Mouse (Mus musculus) cerebellum, adult 18-20 months (tissue): ENCODE data around the gene Pde7b.
A peak's percentile ranks its signal among the peaks of the same experiment; 100 is the strongest.

Experiments
- DNase-seq, 2 experiments: peaks; one replicate each; pipeline ENCODE4 v3.0.0; 2021

Gene Pde7b

DNA sequence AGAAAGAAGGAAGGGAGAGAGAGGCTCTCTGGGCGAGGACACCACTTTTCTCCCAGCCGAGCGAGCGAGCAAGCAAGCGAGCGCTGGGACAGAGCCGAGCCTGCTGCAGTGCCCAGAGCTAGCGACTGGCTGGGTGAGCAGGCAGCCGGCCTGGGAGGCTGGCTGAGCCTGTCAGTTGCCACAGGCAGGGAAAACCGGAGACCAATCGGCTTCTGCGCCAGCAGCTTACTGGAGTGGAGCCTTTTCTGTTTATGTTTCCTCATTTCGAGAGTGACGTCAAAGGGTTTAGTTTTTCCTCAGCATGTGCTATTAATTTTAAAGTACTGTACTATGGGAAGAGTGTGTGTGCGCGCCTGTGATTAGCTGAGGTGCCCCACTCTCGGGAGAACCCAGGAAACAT, at the start of gene Pde7b:
TSS of gene Pde7b (minus strand) at position 173 of the 400 bp plus-strand sequence.
- DNase-seq = peak; percentile 38 to 45

DNA sequence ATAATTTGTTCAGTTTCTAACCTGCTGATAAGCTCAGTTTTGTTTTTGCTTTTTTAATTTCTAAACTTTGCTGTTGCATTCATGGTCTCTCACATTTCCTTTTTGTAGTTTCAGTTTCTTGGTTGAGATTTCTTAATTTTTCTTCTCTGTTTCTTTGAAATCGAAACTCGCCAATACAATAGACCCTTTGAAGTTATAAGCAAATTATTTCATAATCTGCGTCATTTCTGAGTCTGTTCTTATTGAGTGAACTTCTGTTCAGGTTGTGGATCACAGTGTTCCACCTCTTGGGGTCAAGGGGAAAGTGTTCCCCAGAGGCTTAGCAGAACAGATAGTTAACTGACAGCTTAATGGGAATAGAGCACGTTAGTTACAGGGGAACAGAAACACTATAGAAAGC, 47.2 kb upstream of the Pde7b start:
- DNase-seq = no peak

DNA sequence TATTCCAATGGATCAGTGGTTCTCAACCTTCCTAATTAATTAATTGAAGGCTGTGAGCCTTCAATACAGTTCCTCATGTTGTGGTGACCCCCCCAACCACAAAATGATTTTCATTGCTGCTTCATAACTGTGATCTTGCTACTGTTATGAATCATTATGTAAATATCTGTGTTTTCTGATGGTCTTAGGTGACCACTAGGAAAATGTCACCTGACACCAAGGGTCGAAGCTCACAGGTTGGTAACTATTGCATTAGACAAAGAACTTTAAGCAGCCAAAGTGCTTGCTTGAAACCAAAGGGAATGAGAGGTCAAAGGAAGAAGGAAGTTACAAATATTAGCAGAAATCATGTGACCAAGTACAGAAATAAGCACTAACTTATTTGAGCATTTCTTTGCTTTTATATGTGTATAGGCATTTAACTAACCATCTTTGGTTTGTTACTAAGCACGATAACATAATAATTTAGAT, 45.6 kb upstream of the Pde7b start:
- no peak for DNase-seq

DNA sequence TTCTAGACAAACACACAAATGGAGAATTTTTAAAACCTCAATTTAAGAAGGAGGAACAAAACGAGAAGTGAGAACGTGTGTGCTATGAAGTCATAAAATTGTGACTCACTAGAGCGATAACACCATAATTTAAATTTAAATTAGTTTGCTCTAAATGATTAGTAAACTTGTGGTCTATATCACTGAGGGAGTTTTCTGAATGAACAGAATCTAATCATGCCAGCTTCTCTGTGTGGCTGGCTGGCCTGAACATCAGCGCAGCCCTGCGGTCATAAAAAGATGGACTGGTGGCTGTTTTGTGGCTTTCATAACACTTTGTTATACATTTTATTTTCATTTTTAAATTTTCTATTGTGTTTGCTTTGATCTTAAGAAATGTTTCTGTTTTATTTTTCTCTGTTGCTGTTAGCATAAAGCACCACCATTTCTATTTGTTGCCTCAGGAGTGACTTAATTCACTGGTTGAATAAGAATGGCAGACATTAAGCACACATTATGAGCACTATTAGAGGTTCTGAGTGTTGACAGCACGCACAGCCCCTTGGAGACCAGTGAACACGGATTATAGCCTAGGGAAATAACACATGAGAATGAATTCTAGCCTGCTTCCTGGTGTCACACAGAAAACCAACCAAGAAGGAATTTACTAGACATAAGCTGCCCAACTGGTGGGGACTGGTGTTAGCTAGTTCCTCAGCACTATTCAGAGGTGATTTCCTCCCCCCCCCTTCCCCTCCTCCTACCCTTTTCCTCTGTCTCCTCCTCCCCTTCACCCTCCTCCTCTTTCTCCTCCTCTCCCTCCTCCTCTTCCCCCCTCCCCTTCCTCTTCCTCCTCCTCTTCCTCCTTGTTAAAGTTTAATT, 44.9 kb upstream of the Pde7b start:
- DNase-seq = no peak

DNA sequence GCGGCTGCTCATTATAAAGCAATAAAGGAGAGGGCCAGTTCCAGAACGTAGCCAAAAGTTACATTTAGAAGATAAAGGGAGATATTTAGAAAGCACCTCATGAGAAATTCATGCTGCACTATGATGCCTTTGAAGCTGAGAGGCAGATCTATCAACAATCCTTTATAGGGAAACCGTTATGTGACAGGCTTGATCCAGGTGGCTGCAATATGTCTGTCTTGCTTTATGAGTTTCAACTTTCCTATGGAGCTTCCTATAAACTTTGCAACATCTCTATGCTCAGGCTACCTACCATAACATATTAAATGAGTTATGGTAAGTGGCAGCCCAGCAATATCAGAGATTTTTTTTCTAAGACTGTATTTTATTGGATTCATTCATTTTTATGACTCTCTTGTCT, 39.5 kb upstream of the Pde7b start:
- no peak for DNase-seq

DNA sequence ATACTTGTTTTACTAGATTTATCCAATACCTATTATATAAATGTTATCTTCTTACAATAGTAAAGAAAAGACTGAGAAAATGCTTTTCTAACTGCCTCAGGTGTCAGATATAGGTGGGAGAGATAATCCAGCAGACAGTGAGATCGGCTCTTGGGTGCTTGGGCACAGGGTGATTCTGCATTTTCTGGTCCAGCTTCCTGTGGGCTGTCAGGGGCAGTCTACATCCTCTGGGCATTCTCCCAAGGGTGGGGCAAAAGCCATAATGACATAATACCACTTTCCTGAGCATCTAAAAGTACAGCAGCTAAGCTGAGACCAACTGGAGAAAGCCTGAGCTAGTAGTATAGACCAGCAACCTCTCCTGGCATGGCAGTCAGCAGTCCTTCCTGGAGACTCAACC, 34.1 kb upstream of the Pde7b start:
- DNase-seq = no peak

DNA sequence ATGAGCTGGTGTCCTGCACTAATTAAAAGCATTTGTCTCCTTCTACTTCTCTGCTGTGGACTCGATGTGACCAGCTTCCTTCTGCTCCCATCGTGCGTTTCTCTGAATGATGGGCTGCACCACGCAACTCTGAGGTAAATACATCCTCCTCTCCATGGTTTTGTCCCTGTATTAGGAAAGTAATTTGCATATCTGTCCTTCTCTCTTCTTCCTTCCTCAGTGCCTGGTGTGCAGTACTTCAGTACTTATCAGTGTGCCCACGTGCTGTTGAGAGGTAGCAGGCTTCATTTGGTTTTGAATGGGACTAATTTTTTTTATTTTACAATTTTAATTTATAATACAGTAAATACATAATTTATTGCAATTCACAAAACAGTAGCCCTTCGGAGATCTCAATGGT, 33.4 kb upstream of the Pde7b start:
- no peak for DNase-seq

DNA sequence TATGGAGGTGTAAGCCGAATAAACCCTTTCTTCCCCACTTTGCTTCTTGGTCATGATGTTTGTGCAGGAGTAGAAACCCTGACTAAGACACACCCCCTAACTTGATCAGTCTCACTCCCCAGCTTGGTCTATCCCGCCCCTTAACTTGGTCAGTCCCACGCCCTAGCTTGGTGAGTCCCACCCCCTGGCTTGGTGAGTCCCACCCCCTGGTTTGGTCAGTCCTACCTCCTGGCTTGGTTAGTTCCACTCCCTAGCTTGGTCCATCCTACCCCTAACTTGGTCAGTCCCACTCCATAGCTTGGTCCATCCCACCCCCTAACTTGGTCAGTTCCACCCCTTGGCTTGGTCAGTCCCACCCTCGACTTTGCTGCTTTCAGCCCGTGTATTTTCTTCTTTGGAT, 31.3 kb upstream of the Pde7b start:
- DNase-seq = no peak

DNA sequence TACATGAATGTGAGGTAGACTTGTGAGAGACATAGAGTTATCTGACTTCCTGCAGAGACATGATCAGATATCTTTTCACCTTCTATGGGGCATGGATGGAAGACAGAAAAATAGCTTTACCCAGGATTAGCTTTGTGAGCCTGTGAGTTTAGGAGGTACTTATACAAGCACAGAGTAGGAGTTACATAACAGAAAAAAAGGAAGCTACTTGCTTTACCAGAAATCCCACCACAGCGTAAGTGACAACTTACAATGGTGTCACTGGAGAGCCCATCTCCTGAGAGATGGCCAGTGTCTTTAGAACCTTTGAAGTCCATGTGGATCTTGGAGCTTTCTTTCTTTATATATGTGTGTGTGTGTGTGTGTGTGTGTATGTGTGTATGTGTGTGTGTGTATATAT, 28.0 kb upstream of the Pde7b start:
- no peak for DNase-seq

DNA sequence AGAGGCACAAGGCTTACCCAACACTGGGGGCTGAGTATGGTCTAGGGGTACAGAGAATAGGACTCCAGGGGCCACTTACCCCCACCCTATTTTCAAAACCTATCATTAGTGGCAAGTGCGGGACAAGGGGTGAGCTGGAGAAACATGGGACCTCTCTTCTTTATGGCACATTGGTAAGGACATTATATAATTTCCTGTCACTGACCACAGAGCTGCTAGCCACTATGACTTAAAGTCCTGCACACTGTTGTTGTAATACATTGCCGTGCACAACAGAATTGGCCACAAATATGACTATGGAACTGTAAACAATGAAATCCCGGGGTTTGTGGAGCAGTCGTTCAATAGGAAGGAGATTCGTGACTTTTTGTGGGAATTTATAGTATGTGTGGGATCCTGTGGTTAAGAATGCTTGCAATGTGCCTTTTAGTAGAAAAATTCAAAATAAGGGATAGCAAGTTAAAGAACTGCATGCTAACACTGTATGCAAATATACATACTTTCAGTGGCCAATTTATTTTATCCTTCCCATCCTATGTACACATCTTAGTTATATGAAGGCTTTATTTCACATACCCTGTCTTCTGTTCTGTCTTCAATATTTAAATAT, 25.9 kb upstream of the Pde7b start:
- DNase-seq = no peak

DNA sequence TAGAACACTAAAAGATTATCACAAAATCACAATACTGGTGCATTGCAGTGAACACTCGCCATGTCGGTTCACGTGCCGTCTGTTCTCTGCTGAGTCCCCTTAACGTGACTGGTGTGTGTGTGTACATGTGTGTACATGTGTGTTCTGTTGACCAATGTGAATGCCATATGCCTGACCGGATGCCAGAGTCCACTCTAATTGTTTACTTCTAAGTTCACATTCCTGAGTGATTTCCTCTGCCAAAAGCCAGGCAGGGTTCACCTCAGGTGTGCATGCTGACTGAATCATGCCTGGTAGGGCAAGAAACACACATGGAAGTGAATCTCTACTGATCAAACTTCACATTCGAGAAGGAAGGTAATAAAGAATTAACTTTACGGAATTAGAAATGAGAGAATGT, 24.1 kb upstream of the Pde7b start:
- no peak for DNase-seq

DNA sequence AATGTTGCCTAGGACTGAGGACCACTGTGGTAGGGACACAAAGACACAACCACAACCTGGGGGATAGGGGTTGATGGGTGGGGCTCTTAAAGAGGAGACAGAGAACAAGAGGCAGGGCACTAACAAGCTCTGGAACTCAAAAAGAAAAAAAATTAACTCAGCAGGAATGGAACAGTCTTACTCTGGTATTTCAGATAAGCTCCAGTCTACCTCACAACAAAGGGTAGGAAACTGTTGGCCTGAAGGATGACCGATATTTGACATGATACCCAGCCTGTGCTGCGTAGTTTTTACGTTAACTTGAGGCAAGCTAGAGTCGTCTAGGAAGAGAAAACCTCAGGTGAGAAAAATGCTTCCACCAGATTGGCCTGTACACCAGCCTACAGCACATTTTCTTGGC, 22.4 kb upstream of the Pde7b start:
- no peak for DNase-seq

DNA sequence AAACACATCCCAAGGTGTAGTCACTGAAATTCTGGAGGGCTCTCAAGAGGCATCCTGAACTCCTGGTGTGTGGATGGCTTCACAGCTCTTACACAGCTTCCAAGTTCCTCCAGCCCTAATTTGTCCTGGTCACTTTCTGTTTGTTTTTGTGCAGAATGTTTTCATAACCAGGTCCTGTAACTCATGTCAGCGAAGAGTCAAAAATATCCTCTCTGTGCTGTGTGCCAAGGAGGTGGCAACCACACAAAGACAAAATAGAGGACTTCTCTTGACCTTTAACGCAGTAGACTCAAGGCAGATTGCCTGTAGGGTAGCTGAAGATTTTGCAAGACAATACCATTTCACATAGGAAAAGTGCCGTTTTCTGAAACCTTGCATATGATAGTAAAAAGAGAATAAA, 14.9 kb upstream of the Pde7b start:
- no peak for DNase-seq

DNA sequence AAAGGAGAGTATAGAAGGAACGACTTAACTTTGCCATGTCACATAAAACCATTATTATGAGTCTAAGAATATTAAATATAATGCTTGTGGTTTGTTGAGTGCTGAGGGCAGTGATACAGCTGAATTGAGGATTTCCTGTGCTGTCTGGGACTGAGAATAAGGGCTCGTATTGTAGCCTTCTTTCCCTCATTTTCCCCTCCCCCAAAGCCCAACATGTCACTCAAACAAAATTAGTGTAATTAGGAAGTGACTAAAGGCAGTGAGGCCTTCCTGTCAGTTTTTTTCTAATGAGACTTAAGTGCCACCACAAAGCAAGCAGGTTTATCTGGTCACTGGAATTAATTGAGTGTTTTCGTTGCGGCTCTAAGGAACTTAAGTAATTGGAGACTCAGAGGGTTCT, 12.3 kb upstream of the Pde7b start:
- no peak for DNase-seq

DNA sequence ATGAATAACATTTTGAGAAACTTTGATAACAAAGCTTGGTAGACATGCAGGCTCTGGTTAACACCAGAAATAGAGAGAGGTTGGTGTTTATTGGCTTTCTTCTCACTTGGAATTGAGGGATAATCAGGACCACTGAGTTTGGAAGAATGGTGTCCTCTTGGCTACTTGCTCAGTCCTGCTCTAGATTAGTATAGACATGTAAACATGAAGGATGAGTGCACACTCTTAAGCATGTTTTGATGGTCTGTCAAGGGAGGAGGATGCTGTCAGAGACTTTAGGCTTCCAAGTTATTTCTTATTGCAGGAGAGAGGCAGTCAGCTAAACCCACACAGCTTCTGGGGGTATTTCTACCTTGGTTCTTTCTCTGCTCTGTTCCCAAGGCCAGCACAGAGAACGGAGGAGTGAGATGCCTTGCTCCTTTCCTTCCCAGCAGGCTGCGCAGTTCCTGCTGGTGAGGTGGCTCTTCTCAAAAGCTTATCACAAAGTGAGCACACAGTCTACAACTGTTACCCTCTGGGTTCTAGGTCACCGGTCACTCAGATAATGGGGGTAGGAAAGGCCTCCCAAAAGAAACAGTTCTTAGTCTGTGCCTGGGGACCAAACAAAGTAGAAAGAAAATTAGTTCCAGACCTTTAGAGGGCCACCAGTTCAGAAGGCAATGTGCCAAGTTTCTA, 11.0 kb upstream of the Pde7b start:
- no peak for DNase-seq

DNA sequence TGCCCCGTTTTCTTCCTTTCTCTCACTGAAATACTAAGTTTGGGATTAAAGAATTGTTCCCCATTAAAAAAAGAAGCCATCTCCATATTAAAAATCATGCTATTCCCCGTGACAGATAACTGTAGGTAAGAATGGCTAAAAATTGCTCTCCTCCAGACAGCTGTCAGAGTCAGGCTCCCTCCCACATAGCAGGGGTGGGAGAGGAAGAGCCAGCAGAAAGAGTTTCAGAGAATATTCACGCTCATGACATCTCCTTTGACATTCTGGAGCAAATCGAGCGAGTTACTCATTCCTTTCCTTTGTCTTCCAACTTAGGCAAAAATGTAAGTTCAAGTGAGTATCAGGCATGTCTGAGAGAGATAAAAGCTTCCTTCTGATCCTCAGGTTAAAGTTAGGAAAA, 8.7 kb upstream of the Pde7b start:
- no peak for DNase-seq

DNA sequence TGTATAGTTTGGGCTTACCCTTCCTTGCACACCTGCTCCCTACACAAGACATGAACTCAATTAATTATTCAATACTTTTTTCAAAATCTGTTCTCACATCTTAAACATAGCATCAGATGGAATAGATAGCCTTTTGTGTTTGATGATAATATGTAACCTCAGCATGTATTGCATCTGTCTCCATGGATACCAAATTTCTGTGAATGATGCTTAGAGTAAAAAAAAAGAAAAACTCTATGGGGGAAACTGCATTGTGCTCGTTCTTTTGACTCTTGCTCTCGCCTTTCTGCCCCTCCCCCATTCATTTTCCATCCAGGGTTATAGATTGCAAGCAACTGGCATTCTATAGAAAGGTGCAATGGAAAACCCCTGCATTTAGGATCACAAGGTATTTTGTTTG, 7.3 kb upstream of the Pde7b start:
- DNase-seq = no peak

DNA sequence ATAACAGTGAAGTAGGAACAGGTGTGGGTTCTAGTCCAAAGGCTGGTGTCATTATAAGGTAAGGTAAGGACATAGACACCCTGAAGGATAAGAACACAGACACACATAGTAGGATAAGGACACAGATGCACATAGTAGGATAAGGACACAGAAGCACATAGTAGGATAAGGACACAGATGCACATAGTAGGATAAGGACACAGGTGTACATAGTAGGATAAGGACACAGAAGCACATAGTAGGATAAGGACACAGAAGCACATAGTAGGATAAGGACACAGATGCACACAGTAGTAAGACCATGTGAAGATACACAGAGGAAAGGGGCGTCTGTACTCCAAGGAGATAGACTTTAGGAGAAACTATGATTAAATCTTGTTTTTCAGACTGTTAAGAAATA, 5.2 kb upstream of the Pde7b start:
- no peak for DNase-seq

DNA sequence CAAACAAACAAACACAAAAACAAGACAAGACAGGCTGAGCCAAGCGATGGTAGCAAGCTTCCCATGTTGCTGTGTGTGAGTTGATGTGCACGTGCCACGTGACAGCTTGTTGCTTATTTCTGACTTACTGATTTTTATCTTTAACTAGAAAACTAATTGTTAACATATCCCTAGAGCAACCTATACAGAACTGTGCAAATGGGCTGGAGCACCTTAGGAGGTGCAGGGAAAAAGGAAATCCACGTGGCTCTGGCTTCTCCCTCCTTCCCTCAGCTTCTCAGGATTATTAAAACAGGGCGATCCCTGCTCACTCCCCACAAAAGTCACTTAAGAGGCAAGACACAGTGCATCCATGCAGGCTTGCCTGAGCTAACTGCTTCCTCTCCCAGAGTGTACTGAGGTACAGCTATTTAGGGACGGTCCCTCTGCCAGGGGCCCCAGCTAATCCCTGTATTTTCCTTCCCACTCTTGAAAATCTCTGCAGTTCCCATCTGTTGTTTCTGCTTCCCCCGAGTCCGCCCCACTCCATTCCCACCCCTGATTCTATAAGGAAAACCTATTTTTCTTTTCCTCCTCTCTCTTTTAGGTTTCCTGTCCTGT, 606 bp upstream of the Pde7b start:
- DNase-seq = no peak

DNA sequence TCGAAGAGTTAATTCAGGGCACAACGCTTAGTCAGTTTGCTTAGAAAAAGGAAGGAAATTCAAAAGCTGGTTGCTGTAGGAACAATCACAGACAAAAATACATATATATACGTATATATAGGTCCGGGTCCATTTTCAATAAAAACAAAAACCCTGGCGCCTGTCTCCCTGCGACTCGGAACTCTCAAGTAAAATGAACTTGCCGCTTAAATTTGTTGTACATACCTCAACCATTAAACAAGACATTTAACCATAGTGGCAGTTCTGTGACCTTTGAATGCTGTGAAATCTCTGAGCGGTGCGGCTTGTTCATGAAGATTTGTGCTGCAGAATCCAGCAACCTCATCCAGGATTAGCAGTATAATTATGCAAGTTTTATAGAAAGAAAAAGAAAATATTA, 427 bp downstream of the Pde7b start:
- no peak for DNase-seq

DNA sequence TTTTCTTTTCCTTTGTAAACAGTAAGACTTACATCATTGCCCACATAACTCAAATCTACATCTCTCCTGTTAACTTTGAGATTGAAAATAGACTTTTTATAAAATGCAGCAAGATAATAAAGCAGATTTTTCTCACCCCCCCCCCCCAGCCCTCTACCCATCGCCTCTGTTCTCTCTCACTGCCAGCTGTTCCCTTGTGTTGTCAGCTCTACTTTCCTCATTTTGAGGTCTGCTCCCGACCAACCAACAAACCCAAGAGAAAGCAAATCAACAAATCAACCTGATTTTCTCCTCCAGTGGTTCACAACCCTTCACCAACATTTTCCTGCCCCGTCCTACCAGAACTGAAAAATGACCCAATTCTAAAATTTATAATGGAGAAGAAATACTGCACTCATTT, 916 bp downstream of the Pde7b start:
- no peak for DNase-seq

DNA sequence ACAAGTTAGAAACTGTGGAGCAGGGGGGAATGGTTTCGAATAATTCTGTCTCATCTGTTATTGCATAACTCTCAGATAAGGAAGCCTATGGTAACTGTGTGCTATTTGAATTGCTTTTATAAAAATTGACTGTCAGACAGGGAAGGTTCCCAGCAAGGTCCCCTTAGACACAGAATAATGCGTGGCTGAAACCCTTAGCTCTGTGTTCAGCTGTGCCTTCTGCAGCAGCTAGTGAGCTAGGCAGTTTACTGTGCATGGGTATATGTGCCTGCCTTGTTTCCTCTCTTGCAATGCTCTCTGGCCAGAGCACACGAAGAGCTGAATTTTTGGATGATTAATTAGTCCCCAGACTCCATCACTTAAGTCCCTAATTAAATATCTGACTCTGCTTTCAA, 1.4 kb downstream of the Pde7b start:
- DNase-seq = no peak

DNA sequence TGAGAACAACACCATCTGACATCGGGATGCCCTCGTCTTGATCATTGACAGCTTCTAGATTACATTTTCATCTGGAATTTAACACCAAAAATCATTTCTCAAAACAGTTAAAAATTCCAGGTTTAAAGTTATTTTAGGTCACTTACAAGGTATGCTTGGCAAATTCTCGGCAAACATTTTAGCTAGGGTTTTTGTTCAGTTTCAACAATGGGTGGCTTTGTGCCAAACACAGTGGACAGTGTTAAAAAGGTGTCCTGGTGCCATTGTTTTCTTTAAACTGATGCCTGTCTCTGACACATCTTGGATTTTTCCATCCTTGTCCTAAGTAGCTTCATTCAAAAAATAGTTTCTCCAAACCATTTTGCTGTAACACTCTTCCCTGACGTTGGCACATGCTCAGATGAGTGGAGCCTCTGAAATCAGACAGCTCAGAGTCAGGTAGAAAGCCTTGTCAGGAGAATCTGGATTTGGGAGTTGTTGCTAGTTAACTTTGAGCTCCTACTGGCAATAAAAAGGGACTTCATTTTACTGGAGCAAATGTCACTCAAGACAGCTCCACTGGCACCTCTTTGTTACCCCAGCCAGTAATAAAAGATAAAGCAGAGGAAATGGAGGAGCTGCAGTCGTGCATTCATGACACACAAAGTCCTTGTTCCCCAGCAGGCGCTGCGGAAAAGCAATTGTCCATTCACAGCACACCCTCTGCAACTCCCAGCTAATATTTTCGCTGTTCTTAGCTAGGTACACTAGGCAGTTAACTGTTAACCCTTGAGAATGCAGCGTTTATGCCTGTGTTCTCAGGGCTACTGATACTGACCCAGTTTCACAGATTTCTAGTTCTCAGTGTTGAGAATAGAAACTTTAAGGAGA, 2.0 kb downstream of the Pde7b start:
- DNase-seq = no peak
